Mouse (Mus musculus) hindbrain, postnatal 0 days (tissue): ENCODE results near the gene Mast3. TPM values are rescaled to one million over a fixed set of nuclear protein-coding genes. Genes with fewer than 3 reads are reported as not detected.

Experiments
- ATAC-seq: fragments of 200-750 bp; cut with Nextera tagmentation; 2 replicates; pipeline ENCODE4 v1.8.0; 2017; ENCODE audit warnings: mild to moderate bottlenecking, moderate TSS enrichment, moderate library complexity
- DNase-seq: peaks from one replicate; pipeline ENCODE4 v3.0.0-alpha.2; 2015; ENCODE audit warnings: low spot score
- H3K27ac ChIP-seq: fragments of 300-500 bp; sonication (generic); 2 replicates; pipeline ENCODE4 v1.5.1; 2014; ENCODE audit warnings: mild to moderate bottlenecking
- H3K27me3 ChIP-seq: fragments of 300-500 bp; sonication (generic); 2 replicates; pipeline ENCODE4 v1.6.1; 2014; ENCODE audit warnings: low read length, mixed read lengths; ENCODE audit not compliant: insufficient read depth
- H3K36me3 ChIP-seq: fragments of 300-500 bp; sonication (generic); 2 replicates; pipeline ENCODE4 v1.6.1; 2014; ENCODE audit warnings: low read length, mixed read lengths; ENCODE audit not compliant: insufficient read depth
- H3K4me1 ChIP-seq: fragments of 300-500 bp; sonication (generic); 2 replicates; pipeline ENCODE4 v1.6.1; 2014; ENCODE audit warnings: antibody characterized with exemption, low read length, mixed read lengths; ENCODE audit not compliant: insufficient read depth
- H3K4me2 ChIP-seq: fragments of 300-500 bp; sonication (generic); 2 replicates; pipeline ENCODE4 v1.6.1; 2014; ENCODE audit warnings: low read depth, mild to moderate bottlenecking, low read length, moderate library complexity, mixed read lengths
- H3K4me3 ChIP-seq: fragments of 300-500 bp; sonication (generic); 2 replicates; pipeline ENCODE4 v1.5.1; 2014; ENCODE audit warnings: low read length
- H3K9ac ChIP-seq: fragments of 300-500 bp; sonication (generic); replicated peaks from 2 replicates; pipeline ENCODE4 v1.6.1; 2014; ENCODE audit warnings: mild to moderate bottlenecking, low read length, moderate library complexity, mixed read lengths
- H3K9me3 ChIP-seq: fragments of 300-500 bp; sonication (generic); 2 replicates; pipeline ENCODE4 v1.6.1; 2016; ENCODE audit warnings: low read length, mixed read lengths
- CTCF ChIP-seq: IDR thresholded peaks from 2 replicates; pipeline ENCODE4 v1.5.1; 2016; ENCODE audit warnings: antibody characterized with exemption, control low read depth, low read depth
- WGBS: fragments of 180-500 bp; shearing (Covaris S2); extraction: QIAGEN DNeasy Blood & Tissue Kit; methylation state at CpG from one replicate; pipeline ENCODE4 v1.1.7; 2014; 5-methylcytosine and 5-hydroxymethylcytosine counted together
- polyA plus RNA-seq: library from polyadenylated mRNA; unstranded; fragments of >200 nt; fragmentation: Nextera tagmentation; extraction: Ambion mirVana; gene quantifications from 2 replicates; pipeline ENCODE4 v1.2.1, GENCODE M21; 2015
- total RNA-seq: library from RNA; depleted of rRNA; stranded (reverse); fragments of >200 nt; gene quantifications from 2 replicates; pipeline ENCODE4 v1.2.3, GENCODE M21; 2014

Mast3 gene
- total and polyA plus RNA-seq, 2 experiments from 2014 or later, result 16.2 to 42.1 TPM

GRCm38 (mm10) chr8:70792700-70793099 is 12.2 kb downstream of the Mast3 start:
- ATAC-seq (no peak), DNase-seq (no peak)
- Histone ChIP-seq H3K4me2 (peak overlapping the region; percentile 80), H3K9ac (peak overlapping the region; percentile 75), H3K4me3 (peak overlapping the region; percentile 68), H3K4me1 (peaks cover 14% of the 10 kb centered on the region), H3K36me3 (no peaks in the 10 kb centered on the region; the same call in 1 of the 2 replicates), H3K27ac (peak overlapping the region; percentile 83), H3K9me3 (no peaks in the 10 kb centered on the region), H3K27me3 (no peaks in the 10 kb centered on the region)
- TF ChIP-seq CTCF, result peak; percentile 37; the same call in 1 of the 2 replicates
- WGBS, result 2% methylated on average over 20 of the region's 20 CpGs

GRCm38 (mm10) chr8:70791975-70792691 is 12.7 kb downstream of the Mast3 start:
- peaks cover 3% of the 10 kb centered on the region; the same call in 1 of the 2 replicates for H3K36me3 ChIP-seq
- no peaks in the 10 kb centered on the region for H3K9me3 ChIP-seq
- no peaks in the 10 kb centered on the region for H3K27me3 ChIP-seq
- H3K4me2 ChIP-seq, result peak overlapping the region; percentile 80
- peak overlapping the region; percentile 68 for H3K4me3 ChIP-seq
- H3K27ac ChIP-seq, result peak overlapping the region; percentile 83
- H3K9ac ChIP-seq, result peak overlapping the region; percentile 75
- no peak for TF ChIP-seq CTCF
- DNase-seq, result peak; percentile 98
- peaks cover 12% of the 10 kb centered on the region for H3K4me1 ChIP-seq
- WGBS, result 5% methylated on average over 58 of the region's 58 CpGs
- peak; percentile 87 for ATAC-seq

- peak overlapping the region; percentile 80 for H3K4me2 ChIP-seq
- no peaks in the 10 kb centered on the region for H3K9me3 ChIP-seq
- DNase-seq, result no peak
- TF ChIP-seq CTCF, result no peak
- H3K27ac ChIP-seq, result no peak overlapping the region
- no peak overlapping the region for H3K4me3 ChIP-seq
- no peaks in the 10 kb centered on the region for H3K27me3 ChIP-seq
- WGBS, result 81% methylated on average over 6 of the region's 7 CpGs
- peaks cover 9% of the 10 kb centered on the region; the same call in 1 of the 2 replicates for H3K36me3 ChIP-seq
- H3K9ac ChIP-seq, result peak overlapping the region; percentile 75
- H3K4me1 ChIP-seq, result peaks cover 12% of the 10 kb centered on the region
- no peak for ATAC-seq
These were observed 13.6 kb downstream of the Mast3 start for GRCm38 (mm10) chr8:70791294-70791701.

- H3K4me3 ChIP-seq, result no peak overlapping the region
- ATAC-seq, result no peak
- no peak for TF ChIP-seq CTCF
- peaks cover 14% of the 10 kb centered on the region for H3K36me3 ChIP-seq
- H3K27ac ChIP-seq, result no peak overlapping the region
- no peaks in the 10 kb centered on the region for H3K9me3 ChIP-seq
- H3K27me3 ChIP-seq, result no peaks in the 10 kb centered on the region
- H3K4me1 ChIP-seq, result peaks cover 12% of the 10 kb centered on the region
- DNase-seq, result no peak
- WGBS, result 45% methylated on average over 8 of the region's 8 CpGs
- peak overlapping the region; percentile 75 for H3K9ac ChIP-seq
- H3K4me2 ChIP-seq, result peak overlapping the region; percentile 80
These were observed 14.0 kb downstream of the Mast3 start for GRCm38 (mm10) chr8:70790846-70791245.

GRCm38 (mm10) chr8:70789046-70789445 is 15.8 kb downstream of the Mast3 start:
- Histone ChIP-seq H3K4me1 (peaks cover 12% of the 10 kb centered on the region), H3K36me3 (peaks cover 29% of the 10 kb centered on the region), H3K9ac (no peak overlapping the region), H3K27me3 (no peaks in the 10 kb centered on the region), H3K4me3 (no peak overlapping the region), H3K27ac (no peak overlapping the region), H3K9me3 (no peaks in the 10 kb centered on the region), H3K4me2 (no peak overlapping the region)
- ATAC-seq (no peak), DNase-seq (no peak)
- WGBS, result 80% methylated on average over 10 of the region's 10 CpGs
- TF ChIP-seq CTCF, result no peak

- 29% methylated on average over 30 of the region's 30 CpGs for WGBS
- Histone ChIP-seq H3K27ac (no peak overlapping the region), H3K4me3 (no peak overlapping the region), H3K36me3 (peaks cover 38% of the 10 kb centered on the region), H3K4me1 (peaks cover 12% of the 10 kb centered on the region), H3K27me3 (no peaks in the 10 kb centered on the region), H3K4me2 (peak overlapping the region; percentile 13; the same call in 1 of the 2 replicates), H3K9ac (0 out of 2 replicates have a peak overlapping the region, but pooled peaks have one; percentile 9), H3K9me3 (no peaks in the 10 kb centered on the region)
- TF ChIP-seq CTCF, result no peak
- ATAC-seq (peak; percentile 36), DNase-seq (peak; percentile 80)
These were observed 16.8 kb downstream of the Mast3 start for GRCm38 (mm10) chr8:70787941-70788667.
